19 mouse cellular contexts compared by ENCODE assay signal in the genomic region with DNA sequence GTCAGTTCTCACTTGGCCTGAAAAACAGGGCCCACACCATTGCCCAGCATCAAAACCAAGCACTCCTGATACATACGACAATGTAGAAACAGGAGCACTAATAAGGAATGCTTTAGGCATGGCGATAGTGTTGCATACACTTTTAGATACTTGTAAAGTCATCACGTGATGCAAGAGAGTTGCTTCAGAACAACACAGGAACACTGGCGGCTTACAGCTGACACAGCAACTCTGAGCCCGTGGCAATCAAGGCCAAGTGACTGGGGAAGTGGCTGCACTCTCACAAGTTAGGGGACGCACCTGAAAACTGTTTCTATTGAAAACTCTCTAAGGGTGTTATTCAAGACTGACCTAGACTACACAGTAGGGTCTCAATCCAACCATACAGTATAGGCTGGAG. TPM values are rescaled to one million over a fixed set of nuclear protein-coding genes. Genes with fewer than 3 reads are reported as not detected.
DNase-seq lines count a peak whose midpoint lies in the region; ATAC-seq and TF ChIP-seq lines count a peak whose summit lies in the region.
"Had no signal": no experiment of that assay in that cellular context is flagged by ENCODE, and none has a peak within 500 bp of the region (broad histone marks: within the 10 kb centered on the region; RNA-seq: fewer than 3 reads in every experiment).

No protein-coding gene starts in this region.

- H3K4me1 ChIP-seq in forebrain, embryonic 15.5 days: peaks cover 7% of the 10 kb centered on the region; the same call in 1 of the 2 replicates
- H3K4me1 ChIP-seq: embryonic facial prominence, embryonic 10.5 days; limb, embryonic 12.5 days had no signal

- H3K4me3 ChIP-seq in layer of hippocampus, adult 2 months: no peak overlapping the region
- no peak overlapping the region for H3K4me3 ChIP-seq in forebrain, embryonic 15.5 days
- H3K4me3 ChIP-seq: embryonic facial prominence, embryonic 10.5 days; erythroblast, embryonic 14.5 days; hindbrain, embryonic 12.5 days; limb, embryonic 12.5 days had no signal

- ATAC-seq in granulocyte monocyte progenitor cell, adult 5-6 weeks (replicated peaks; ENCODE audit: poor library complexity, severe bottlenecking): peak; percentile 71
- ATAC-seq in megakaryocyte progenitor cell, adult 5-6 weeks (replicated peaks; ENCODE audit: poor library complexity): peak; percentile 68
- ATAC-seq in forebrain, embryonic 15.5 days (replicated peaks): no peak

- no peaks in the 10 kb centered on the region for H3K9me3 ChIP-seq in forebrain, embryonic 15.5 days
- H3K9me3 ChIP-seq: embryonic facial prominence, embryonic 10.5 days; hindbrain, embryonic 12.5 days; limb, embryonic 12.5 days had no signal

- H3K27ac ChIP-seq in layer of hippocampus, adult 2 months: peak overlapping the region; percentile 46; the same call in 1 of the 2 replicates
- H3K27ac ChIP-seq in forebrain, embryonic 15.5 days (replicated peaks): no peak overlapping the region
- H3K27ac ChIP-seq: embryonic facial prominence, embryonic 10.5 days; hindbrain, embryonic 12.5 days; limb, embryonic 12.5 days had no signal

- peaks cover 36% of the 10 kb centered on the region for H3K36me3 ChIP-seq in forebrain, embryonic 15.5 days

- no peaks in the 10 kb centered on the region for H3K27me3 ChIP-seq in forebrain, embryonic 15.5 days
- H3K27me3 ChIP-seq: hindbrain, embryonic 12.5 days; limb, embryonic 12.5 days had no signal

- no peak overlapping the region for H3K9ac ChIP-seq in forebrain, embryonic 15.5 days (replicated peaks)
- H3K9ac ChIP-seq: hindbrain, embryonic 12.5 days; limb, embryonic 12.5 days; lung, embryonic 14.5 days had no signal

- H3K4me2 ChIP-seq in forebrain, embryonic 15.5 days (replicated peaks): no peak overlapping the region
- H3K4me2 ChIP-seq: hindbrain, embryonic 12.5 days; limb, embryonic 12.5 days; lung, embryonic 14.5 days; midbrain, embryonic 11.5 days had no signal

- 87% methylated on average over 6 of the region's 6 CpGs for WGBS in forebrain, embryonic 15.5 days

- DNase-seq in adrenal gland, adult 2 months: peak; percentile 60
- no peak for DNase-seq in adrenal gland, adult 18-20 months (ENCODE audit: low spot score in 2 of 2)
- no peak for DNase-seq in layer of hippocampus, adult 2 months (ENCODE audit: low spot score in 2 of 2)
- no peak for DNase-seq in layer of hippocampus, adult 9-10 months (ENCODE audit: low spot score)
- no peak for DNase-seq in urinary bladder, postnatal 4 days (ENCODE audit: low spot score in 2 of 2)
- DNase-seq: cerebellum, postnatal 14 days; gastrocnemius, postnatal 36 days; kidney, adult 11 months; kidney, postnatal 4 days; lung, embryonic 14.5 days; thymus, adult 18-20 months had no signal

- TF ChIP-seq CTCF in layer of hippocampus, adult 2 months (conservative IDR thresholded peaks at IDR 0.05): no peak

RNA-seq across cellular contexts. Expression of gene Fam168b, which starts 19.5 kb away (rescaled TPM):
- 100 to 1,000 TPM; 113 to 203 TPM for total RNA-seq in adrenal gland, adult 2 months (2021)
- polyA plus RNA-seq in adrenal gland, adult 2 months (2012; rRNA removed): 359 and 507 TPM in 2 replicates
- 100 to 1,000 TPM; 122 to 152 TPM for total RNA-seq in adrenal gland, adult 18-20 months (2021)
- total RNA-seq in layer of hippocampus, adult 2 months (2021): 100 to 1,000 TPM; 223 to 226 TPM
- 45.7 and 55.5 TPM in 2 replicates for total RNA-seq in granulocyte monocyte progenitor cell, adult 5-6 weeks (2014; fragmentation: Nextera tagmentation)
- 54.2 and 59.6 TPM in 2 replicates for total RNA-seq in granulocyte monocyte progenitor cell, adult 5-6 weeks (2017)
- 27.1 and 34.8 TPM in 2 replicates for total RNA-seq in megakaryocyte progenitor cell, adult 5-6 weeks (2015)
- 51.7 and 52.5 TPM in 2 replicates for total RNA-seq in megakaryocyte progenitor cell, adult 5-6 weeks (2017)
- 169 and 171 TPM in 2 replicates for polyA plus RNA-seq in forebrain, embryonic 15.5 days (2015; fragmentation: Nextera tagmentation; extraction: Ambion mirVana)

RNA-seq across cellular contexts. Expression of gene Plekhb2, which starts 26.4 kb away (rescaled TPM):
- 100 to 1,000 TPM; 187 to 193 TPM for total RNA-seq in adrenal gland, adult 2 months (2021)
- 80.8 and 115 TPM in 2 replicates for polyA plus RNA-seq in adrenal gland, adult 2 months (2012; rRNA removed)
- total RNA-seq in adrenal gland, adult 18-20 months (2021): 100 to 1,000 TPM; 162 to 200 TPM
- total RNA-seq in layer of hippocampus, adult 2 months (2021): 100 to 1,000 TPM; 189 to 208 TPM
- 26.0 and 29.6 TPM in 2 replicates for total RNA-seq in granulocyte monocyte progenitor cell, adult 5-6 weeks (2014; fragmentation: Nextera tagmentation)
- 16.4 and 19.3 TPM in 2 replicates for total RNA-seq in granulocyte monocyte progenitor cell, adult 5-6 weeks (2017)
- total RNA-seq in megakaryocyte progenitor cell, adult 5-6 weeks (2015): 37.4 and 42.1 TPM in 2 replicates
- total RNA-seq in megakaryocyte progenitor cell, adult 5-6 weeks (2017): 15.9 and 16.1 TPM in 2 replicates
- 64.2 and 71.8 TPM in 2 replicates for polyA plus RNA-seq in forebrain, embryonic 15.5 days (2015; fragmentation: Nextera tagmentation; extraction: Ambion mirVana)
